Mouse (Mus musculus): ENCODE results near the gene Aox4. TPM values are rescaled to one million over a fixed set of nuclear protein-coding genes. Genes with fewer than 3 reads are reported as not detected.

The Aox4 gene
- total and polyA plus RNA-seq, 2 experiments from 2014 or later, result 0.21 to 0.28 TPM

DNA sequence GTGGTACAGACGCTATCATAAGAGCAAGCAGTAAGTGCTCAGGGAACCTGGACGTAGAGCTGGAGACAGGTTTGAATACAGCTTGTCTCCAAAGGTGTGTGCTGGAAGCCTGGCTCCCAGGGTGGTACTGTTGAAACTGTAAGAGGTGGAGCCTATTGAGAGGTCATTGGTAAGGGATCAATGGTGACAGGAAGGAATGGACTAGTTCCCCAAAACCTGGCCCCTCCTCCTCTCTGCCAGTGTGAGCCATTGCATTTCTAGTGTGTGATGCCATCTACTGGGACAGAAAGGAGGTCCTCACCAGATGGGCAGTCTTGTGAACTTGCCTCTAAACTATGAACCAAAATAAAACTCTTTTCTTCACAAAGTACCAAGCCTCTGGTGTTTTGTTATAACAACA, 58.0 kb downstream of the Aox4 start:
- no peaks in the 10 kb centered on the region for H3K4me1 ChIP-seq (ENCODE audit: insufficient read depth, low read length)

DNA sequence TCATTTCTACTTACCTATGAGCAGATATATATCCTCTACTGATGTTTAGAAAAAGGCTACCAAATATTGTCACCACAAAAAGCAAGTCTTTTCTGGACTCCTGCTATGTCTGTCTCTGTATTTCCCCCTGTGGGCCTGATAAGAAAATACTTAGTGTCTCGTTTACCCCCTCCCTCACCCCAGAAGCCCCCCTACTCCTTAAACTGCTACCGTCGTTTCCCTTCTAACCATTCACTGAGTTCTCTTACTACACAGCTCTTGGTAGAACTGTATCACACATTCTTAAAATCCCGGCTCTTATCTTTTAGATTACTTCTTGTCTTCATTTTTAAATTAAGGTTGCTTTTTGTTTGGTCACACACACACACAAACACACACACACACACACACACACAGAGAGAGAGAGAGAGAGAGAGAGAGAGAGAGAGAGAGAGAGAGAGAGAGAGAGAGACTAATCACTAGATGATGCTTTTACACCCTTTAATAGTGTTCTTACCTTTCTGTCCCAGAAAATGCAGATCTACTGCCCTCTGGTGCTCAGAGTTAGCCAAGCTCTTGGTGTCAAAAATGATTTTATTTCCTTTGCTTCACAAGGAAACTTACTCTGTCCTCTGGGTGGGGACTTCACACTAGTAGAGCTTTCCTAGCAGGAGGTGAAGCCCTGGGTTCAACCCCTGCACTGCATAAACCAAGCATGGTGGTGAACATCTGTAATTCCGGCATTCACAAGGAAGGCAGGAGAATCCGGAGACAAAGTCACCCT, 60.8 kb downstream of the Aox4 start:
- 64% methylated on average over 6 of the region's 6 CpGs for WGBS
- ATAC-seq, result peak; percentile 79
- H3K4me3 ChIP-seq (ENCODE audit: low read length), result no peak overlapping the region
- no peaks in the 10 kb centered on the region for H3K36me3 ChIP-seq (ENCODE audit: insufficient read depth, low read length)
- peak; percentile 92 for DNase-seq (ENCODE audit: low spot score)
- H3K27ac ChIP-seq, result no peak overlapping the region
- no peaks in the 10 kb centered on the region for H3K27me3 ChIP-seq (ENCODE audit: insufficient read depth, low read length)
- no peak overlapping the region for H3K4me2 ChIP-seq (ENCODE audit: low read depth, low read length)
- H3K9me3 ChIP-seq (ENCODE audit: low read length), result no peaks in the 10 kb centered on the region
- no peak overlapping the region for H3K9ac ChIP-seq (replicated peaks; ENCODE audit: low read length)
- peak; percentile 84 for TF ChIP-seq CTCF (IDR thresholded peaks at IDR 0.05; ENCODE audit: low read depth)
- H3K4me1 ChIP-seq (ENCODE audit: insufficient read depth, low read length), result no peaks in the 10 kb centered on the region

More for the DNA sequence above, 58.0 kb downstream of the Aox4 start:
- DNase-seq (ENCODE audit: low spot score), result no peak
- no peaks in the 10 kb centered on the region for H3K27me3 ChIP-seq (ENCODE audit: insufficient read depth, low read length)
- H3K4me2 ChIP-seq (ENCODE audit: low read depth, low read length), result no peak overlapping the region
- no peak overlapping the region for H3K4me3 ChIP-seq (ENCODE audit: low read length)
- H3K9ac ChIP-seq (replicated peaks; ENCODE audit: low read length), result no peak overlapping the region
- no peaks in the 10 kb centered on the region for H3K9me3 ChIP-seq (ENCODE audit: low read length)
- ATAC-seq, result no peak
- TF ChIP-seq CTCF (IDR thresholded peaks at IDR 0.05; ENCODE audit: low read depth), result 0 out of 2 replicates have a peak, but pooled peaks have one; percentile 18
- no peaks in the 10 kb centered on the region for H3K36me3 ChIP-seq (ENCODE audit: insufficient read depth, low read length)
- WGBS, result 88% methylated on average over 2 of the region's 2 CpGs
- no peak overlapping the region for H3K27ac ChIP-seq

- H3K9ac ChIP-seq (replicated peaks; ENCODE audit: low read length), result no peak overlapping the region
- 14% methylated on average over 9 of the region's 9 CpGs for WGBS
- H3K9me3 ChIP-seq (ENCODE audit: low read length), result no peaks in the 10 kb centered on the region
- no peak for TF ChIP-seq CTCF (IDR thresholded peaks at IDR 0.05; ENCODE audit: low read depth)
- no peak overlapping the region for H3K27ac ChIP-seq
- ATAC-seq (no peak), DNase-seq (ENCODE audit: low spot score) (no peak)
- no peaks in the 10 kb centered on the region for H3K36me3 ChIP-seq (ENCODE audit: insufficient read depth, low read length)
- no peaks in the 10 kb centered on the region for H3K27me3 ChIP-seq (ENCODE audit: insufficient read depth, low read length)
- H3K4me1 ChIP-seq (ENCODE audit: insufficient read depth, low read length), result no peaks in the 10 kb centered on the region
- no peak overlapping the region for H3K4me3 ChIP-seq (ENCODE audit: low read length)
- no peak overlapping the region for H3K4me2 ChIP-seq (ENCODE audit: low read depth, low read length)
These were observed 65.7 kb downstream of the Aox4 start for GRCm38 (mm10) chr1:58275879-58276278.

DNA sequence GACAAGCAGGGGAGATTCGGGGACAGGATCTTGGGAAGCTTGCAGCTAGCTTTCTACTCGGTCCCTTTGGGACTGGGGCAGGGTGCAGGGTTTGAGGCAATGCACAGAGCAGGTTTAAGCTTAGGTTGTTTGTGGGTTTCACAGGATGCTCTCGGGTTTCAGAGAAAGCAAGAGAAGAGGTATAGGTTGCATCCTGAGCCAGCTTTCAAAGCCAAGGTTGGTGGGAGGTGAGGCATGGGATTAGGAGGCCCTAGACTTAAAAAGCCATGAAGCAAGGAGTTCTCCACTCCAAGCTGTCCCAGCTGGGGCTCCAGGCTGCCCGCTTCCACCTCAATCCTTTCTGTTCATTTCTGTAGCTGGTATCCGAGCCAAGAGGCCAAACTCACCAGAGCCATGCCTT, 67.8 kb downstream of the Aox4 start, which contains the start of gene Aox2:
Gene Aox2, plus strand, starts transcription at position 301 of the 400 bp plus-strand sequence.
- Histone ChIP-seq H3K9ac (replicated peaks; ENCODE audit: low read length) (no peak within 1 kb of the TSS), H3K27me3 (ENCODE audit: insufficient read depth, low read length) (no peaks in the 10 kb centered on the region), H3K4me3 (ENCODE audit: low read length) (no peak within 1 kb of the TSS), H3K36me3 (ENCODE audit: insufficient read depth, low read length) (no peaks in the 10 kb centered on the region), H3K9me3 (ENCODE audit: low read length) (no peaks in the 10 kb centered on the region), H3K27ac (no peak within 1 kb of the TSS), H3K4me2 (ENCODE audit: low read depth, low read length) (no peak within 1 kb of the TSS), H3K4me1 (ENCODE audit: insufficient read depth, low read length) (no peaks in the 10 kb centered on the region)
- no peak for TF ChIP-seq CTCF (IDR thresholded peaks at IDR 0.05; ENCODE audit: low read depth)
- 74% methylated on average over 5 of the region's 5 CpGs for WGBS
- ATAC-seq (no peak), DNase-seq (ENCODE audit: low spot score) (no peak)

DNA sequence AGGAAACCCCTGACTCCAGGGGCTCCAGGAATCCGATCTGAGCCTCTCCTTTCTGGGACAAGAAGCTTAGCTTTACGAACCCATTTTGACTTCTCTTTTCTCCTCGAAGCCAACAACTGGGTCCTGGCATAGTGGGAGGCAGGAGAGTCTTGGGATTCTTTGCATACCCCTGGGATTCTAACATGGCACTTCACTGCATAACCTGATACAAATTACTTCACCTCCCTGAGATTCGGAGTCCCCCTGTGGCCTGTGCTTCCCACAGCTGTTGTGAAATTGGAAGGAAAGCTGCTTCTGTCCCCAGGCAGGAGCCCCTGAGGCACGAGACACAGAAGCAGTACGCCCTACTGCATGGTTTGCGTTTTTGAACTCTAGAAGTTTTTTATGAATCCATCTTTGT, 68.3 kb downstream of the Aox4 start:
- Histone ChIP-seq H3K27me3 (ENCODE audit: insufficient read depth, low read length) (no peaks in the 10 kb centered on the region), H3K9ac (replicated peaks; ENCODE audit: low read length) (no peak overlapping the region), H3K4me1 (ENCODE audit: insufficient read depth, low read length) (no peaks in the 10 kb centered on the region), H3K9me3 (ENCODE audit: low read length) (no peaks in the 10 kb centered on the region), H3K27ac (no peak overlapping the region), H3K4me3 (ENCODE audit: low read length) (no peak overlapping the region), H3K4me2 (ENCODE audit: low read depth, low read length) (no peak overlapping the region), H3K36me3 (ENCODE audit: insufficient read depth, low read length) (no peaks in the 10 kb centered on the region)
- WGBS, result 64% methylated on average over 7 of the region's 7 CpGs
- TF ChIP-seq CTCF (IDR thresholded peaks at IDR 0.05; ENCODE audit: low read depth), result no peak
- ATAC-seq, result no peak
- DNase-seq (ENCODE audit: low spot score), result no peak

GRCm38 (mm10) chr1:58280381-58280780, 70.2 kb downstream of the Aox4 start:
- Histone ChIP-seq H3K4me1 (ENCODE audit: insufficient read depth, low read length) (no peaks in the 10 kb centered on the region), H3K9ac (replicated peaks; ENCODE audit: low read length) (no peak overlapping the region), H3K4me3 (ENCODE audit: low read length) (no peak overlapping the region), H3K36me3 (ENCODE audit: insufficient read depth, low read length) (no peaks in the 10 kb centered on the region), H3K27me3 (ENCODE audit: insufficient read depth, low read length) (no peaks in the 10 kb centered on the region), H3K4me2 (ENCODE audit: low read depth, low read length) (no peak overlapping the region), H3K9me3 (ENCODE audit: low read length) (no peaks in the 10 kb centered on the region), H3K27ac (no peak overlapping the region)
- WGBS, result 81% methylated on average over 4 of the region's 4 CpGs
- TF ChIP-seq CTCF (IDR thresholded peaks at IDR 0.05; ENCODE audit: low read depth), result no peak
- DNase-seq (ENCODE audit: low spot score) (no peak), ATAC-seq (no peak)

DNA sequence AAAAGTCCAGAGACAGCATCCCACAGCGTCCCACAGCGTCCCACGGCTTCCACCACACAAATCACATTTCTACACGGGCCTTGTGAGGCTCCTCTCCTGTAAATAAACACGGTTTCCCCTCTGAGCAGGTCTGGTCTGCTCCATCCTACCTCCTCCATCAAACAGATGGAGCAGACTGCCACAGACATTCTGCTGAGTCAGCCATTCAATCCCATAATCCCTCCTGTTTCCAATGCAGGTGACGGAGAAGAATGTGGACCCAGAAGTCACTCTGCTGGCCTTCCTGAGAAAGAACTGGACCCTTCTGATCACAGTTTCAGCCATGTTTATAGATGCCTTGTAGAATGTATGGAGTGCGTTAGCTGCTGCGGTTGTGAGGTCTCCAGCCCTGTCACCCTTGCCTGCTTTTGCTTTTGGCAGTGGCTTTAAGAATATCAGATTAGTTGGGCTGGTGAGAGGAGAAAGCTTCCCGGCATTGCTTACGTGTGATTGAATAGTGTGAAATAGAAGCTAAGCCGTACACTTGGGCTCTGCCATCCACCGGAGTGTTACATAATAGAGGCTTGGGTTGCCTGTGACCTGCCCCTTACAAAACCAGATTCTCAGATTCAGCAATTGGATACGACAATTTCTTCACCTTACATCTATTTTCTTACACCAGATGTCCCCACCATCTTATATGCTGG, 70.9 kb downstream of the Aox4 start:
- no peak overlapping the region for H3K9ac ChIP-seq (replicated peaks; ENCODE audit: low read length)
- H3K4me3 ChIP-seq (ENCODE audit: low read length), result no peak overlapping the region
- TF ChIP-seq CTCF (IDR thresholded peaks at IDR 0.05; ENCODE audit: low read depth), result no peak
- no peaks in the 10 kb centered on the region for H3K4me1 ChIP-seq (ENCODE audit: insufficient read depth, low read length)
- H3K27me3 ChIP-seq (ENCODE audit: insufficient read depth, low read length), result no peaks in the 10 kb centered on the region
- DNase-seq (ENCODE audit: low spot score) (no peak), ATAC-seq (no peak)
- 72% methylated on average over 13 of the region's 13 CpGs for WGBS
- H3K9me3 ChIP-seq (ENCODE audit: low read length), result no peaks in the 10 kb centered on the region
- no peak overlapping the region for H3K27ac ChIP-seq
- no peaks in the 10 kb centered on the region for H3K36me3 ChIP-seq (ENCODE audit: insufficient read depth, low read length)
- no peak overlapping the region for H3K4me2 ChIP-seq (ENCODE audit: low read depth, low read length)

All from hindbrain, postnatal 0 days (tissue).